Mouse (Mus musculus) urinary bladder, adult 18-20 months (tissue): ENCODE measurements around the gene Rpp38.
A peak's percentile ranks its signal among the peaks of the same experiment; 100 is the strongest.

Experiments used
- DNase-seq, 2 experiments: peaks; one replicate each; pipeline ENCODE4 v3.0.0; 2022; ENCODE audit warnings: low spot score in 2 of 2, mixed read lengths in 2 of 2

The Rpp38 gene

GRCm38 (mm10) chr2:3332484-3333242 lies at the start of gene Rpp38:
TSS of gene Rpp38 (minus strand) at chr2:3332643.
- peak; percentile 97 to 98 for DNase-seq

DNA sequence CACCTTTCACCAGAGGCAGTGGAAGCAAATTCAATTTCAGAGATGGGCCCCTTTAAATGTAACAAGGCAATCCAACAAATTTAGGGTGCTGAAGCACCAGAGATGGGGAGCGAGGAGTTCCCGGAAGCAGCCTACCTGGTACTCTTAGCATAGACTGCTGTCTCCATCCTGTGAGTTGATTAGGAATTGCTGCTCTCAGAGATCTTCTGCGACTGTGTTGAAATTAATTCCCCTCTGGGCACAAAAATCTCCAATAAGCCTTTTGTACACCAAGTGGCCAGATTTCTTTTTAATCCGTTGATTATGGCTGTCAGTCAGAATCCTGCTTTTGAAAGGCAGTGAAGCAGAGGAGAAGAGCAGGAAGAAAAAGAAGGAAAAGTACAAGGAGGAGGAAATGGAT lies 32.7 kb upstream of the Rpp38 start:
- DNase-seq = no peak

DNA sequence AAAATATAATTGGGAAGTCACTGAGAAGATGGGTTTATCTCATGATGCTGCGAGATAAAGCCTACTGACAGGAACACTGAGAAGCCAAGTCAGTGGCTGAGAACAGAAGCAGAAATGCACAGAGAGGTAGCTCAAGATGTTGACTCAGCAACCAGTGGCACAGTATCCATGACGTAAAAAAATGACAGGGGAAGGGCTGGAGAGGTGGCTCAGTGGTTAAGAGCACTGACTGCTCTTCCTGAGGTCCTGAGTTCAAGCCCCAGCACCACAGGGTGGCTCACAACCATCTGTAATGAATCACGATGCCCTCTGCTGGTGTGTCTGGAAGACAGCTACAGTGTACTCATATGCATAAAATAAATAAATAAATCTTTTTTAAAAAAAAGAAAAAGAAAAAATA lies 28.6 kb upstream of the Rpp38 start:
- no peak for DNase-seq

DNA sequence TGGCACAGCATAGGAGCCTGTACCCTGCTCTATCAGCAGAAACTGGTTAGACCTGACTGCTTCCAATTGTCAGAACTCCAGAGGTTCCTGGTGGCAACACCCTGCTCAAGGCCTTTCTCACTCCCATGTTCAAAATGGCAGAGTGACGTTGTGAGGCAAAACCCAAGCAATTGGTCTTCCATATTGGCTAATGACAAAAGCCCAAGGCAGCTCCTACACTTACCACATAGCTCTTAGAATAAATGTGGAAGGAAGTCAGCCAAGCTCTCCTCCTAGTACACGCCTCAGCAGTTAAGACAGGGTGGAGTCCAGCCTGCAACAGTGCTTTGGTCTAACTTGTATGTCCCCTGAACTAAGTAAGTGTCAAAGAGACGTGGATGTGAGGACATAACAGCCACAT lies 25.4 kb upstream of the Rpp38 start:
- no peak for DNase-seq

DNA sequence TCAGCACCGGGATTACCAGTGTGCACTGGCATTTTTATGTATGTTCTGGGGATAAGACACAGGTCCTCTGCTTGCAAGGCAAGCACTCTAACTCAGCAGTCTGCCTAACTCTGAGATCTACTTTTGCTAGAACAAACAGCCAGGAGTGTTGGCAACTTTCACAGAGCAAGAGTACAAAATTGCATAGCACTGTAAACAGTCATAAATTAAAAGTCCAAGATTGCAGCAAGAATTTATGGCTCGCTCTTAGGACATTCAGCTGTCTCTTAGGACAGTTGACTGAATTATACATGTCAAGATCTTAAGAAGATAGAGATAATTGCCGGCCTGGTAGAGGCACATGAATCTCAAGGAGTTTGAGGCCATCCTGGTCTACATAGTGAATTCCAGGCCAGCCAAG lies 23.9 kb upstream of the Rpp38 start:
- no peak for DNase-seq

GRCm38 (mm10) chr2:3355793-3356192 lies 23.4 kb upstream of the Rpp38 start:
- no peak for DNase-seq

DNA sequence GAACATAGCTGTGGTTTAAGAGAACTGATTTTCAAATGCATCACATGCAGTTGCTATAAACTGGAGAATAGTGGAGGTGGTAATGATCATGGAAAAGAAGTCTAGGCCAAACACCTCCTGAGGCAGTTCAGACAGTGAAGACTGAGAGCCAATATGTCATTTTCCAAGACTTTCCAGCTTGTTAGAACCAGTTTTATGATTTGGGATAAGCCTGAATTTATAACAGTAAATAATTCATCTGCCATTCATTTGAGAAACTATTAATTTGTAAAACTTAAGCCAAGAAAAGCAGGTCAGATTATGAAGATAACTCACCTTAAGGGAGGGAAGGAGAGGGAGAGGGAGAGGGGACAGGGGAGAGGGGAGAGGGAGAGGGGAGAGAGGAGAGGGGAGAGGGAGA lies 20.7 kb upstream of the Rpp38 start:
- DNase-seq = no peak

DNA sequence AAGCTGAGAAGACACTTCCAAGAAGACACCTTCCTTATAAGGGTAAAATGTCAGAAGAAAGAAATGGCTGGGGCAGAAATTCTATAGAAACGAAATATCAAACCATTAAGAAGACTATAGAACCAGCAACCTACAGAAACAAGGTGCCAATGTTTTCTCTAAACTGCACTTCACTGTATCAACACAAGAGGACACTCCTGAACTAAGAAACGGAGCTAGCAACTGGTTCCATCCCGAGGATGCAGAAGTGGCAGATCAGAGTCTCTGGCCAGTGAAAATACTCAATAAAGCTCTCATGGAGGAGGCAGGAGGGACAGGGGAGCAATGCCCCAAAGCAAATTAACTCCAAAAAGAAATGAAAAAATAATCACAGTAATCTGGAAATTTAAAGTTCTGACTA lies 16.5 kb upstream of the Rpp38 start:
- DNase-seq = no peak

- DNase-seq = no peak
Measured at GRCm38 (mm10) chr2:3348422-3348821, 16.0 kb upstream of the Rpp38 start.

- peak; percentile 30 to 41 for DNase-seq
Measured at GRCm38 (mm10) chr2:3335611-3336301, 3.3 kb upstream of the Rpp38 start, which contains the start of gene Acbd7. TSS of gene Acbd7 (plus strand) at chr2:3336168.

GRCm38 (mm10) chr2:3333761-3334160 lies 1.3 kb upstream of the Rpp38 start:
- DNase-seq = no peak

GRCm38 (mm10) chr2:3332056-3332455 lies 387 bp downstream of the Rpp38 start:
- DNase-seq = no peak

DNA sequence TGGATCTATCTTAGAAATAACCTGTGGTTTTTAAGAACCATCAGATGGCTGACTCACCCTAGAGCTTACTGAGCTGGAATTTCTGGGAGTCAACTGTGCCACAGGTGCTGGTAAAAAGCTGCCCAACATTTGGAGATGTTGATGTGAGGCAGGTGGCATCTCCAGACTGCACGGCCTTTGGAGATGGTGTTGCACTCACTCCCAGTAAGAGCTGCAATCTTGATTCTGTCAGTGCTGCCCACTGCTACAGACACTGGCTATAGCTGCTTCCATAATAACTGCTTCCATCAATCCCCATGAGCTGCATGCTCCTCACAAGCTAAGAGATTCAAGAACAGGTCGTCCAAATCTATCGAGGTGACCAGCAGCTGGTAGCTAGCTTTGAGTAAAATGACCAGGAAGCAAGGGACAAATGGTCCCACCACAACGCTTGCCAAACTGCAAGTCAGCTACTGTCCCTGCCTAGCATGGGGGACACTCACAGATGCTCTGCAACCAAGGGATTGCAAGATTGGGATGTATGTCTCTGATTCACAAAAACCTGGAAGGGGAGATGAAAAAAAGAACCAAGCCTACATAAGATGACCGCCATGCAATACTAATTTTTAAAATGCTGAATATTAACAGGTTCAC lies 1.3 kb downstream of the Rpp38 start:
- no peak for DNase-seq

DNA sequence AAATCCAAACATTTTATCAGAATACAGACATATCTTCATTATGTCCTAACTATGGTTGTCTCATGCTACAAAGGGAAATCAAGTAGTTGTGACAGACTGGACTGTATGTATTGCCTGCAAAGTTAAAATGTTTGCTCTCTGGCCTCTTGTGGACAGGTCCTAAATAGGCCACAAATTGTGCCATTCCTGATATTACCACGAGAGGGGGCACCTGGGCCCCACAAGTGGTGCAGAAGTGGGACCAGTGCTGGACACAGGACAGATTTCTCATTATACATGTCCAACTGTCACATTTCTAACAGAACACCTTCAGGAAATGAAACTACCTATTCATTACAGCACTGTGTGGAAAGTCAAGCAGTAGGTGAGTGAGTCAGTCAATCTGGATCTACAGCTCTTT lies 5.1 kb downstream of the Rpp38 start:
- peak; percentile 20 to 25 for DNase-seq

- DNase-seq = no peak
Measured at GRCm38 (mm10) chr2:3326547-3326946, 5.9 kb downstream of the Rpp38 start.

- DNase-seq = no peak
Measured at GRCm38 (mm10) chr2:3324381-3325130, 7.9 kb downstream of the Rpp38 start.

GRCm38 (mm10) chr2:3323132-3323531 lies 9.3 kb downstream of the Rpp38 start:
- DNase-seq = no peak

DNA sequence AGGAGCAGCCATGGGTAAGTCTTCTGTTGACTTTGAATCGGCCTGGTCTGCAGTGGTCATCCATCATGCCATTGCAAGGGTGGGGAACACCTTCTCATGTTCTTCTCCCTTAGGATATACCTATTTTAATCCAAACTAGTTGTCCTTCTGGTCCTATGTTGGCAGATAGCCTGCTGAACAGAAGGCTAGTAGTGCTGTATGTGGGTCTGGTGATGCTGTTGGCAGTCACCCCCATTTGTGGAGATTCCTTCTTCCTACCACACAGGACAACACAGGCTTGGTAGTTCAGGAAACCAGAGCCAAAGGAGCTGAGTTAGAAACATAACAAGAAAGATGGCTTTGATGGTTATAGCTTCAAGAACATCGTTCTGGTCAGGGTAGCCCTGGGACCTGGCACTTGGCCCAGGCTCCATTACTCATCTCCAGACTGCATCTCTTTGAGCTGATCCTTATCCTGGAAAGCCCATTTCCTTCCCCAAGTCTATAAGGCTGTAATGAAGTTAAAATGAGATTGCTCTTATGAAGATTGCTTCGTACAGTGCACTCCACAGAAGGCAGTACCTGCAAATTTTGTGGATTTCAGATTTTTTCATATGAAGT lies 26.9 kb downstream of the Rpp38 start:
- no peak for DNase-seq

DNA sequence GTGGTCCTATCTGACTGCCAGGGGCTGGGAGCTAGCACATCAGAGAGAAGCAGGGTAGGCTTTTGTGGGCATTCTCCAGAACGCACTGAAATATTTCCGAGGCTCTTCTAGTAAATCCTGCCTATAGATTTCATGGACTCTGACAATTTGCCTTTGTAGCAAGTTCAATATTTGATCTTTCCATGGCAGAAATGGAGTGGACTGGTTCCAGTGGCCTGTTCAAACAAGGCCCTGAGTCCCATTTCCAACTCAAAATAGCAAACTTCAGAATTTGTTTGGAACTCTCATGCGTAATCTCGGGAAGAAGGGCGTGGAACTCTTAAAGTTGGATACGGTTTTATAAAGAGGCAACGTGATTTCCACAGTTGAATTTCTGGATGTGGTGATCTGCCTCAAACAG lies 36.6 kb downstream of the Rpp38 start:
- DNase-seq = no peak

DNA sequence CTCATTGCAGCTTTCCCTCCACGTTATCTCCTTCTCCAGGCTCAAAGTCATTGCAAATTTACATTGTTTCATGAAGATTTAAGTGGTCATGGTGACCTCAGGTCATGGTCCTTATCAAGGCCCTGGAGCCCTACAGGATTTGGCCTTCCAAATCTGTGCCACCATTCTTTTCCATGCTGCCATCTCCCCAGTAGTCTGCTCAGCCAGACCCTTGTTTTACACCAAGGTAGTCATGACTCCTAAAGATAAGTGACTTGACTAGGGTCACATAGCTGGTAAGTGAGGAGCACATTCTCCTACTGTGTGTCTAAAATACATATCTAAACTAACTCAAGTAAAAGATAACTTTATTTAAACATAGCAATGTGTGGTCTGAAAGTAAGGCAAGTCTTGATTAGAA lies 40.3 kb downstream of the Rpp38 start:
- no peak for DNase-seq

GRCm38 (mm10) chr2:3289581-3289980 lies 42.9 kb downstream of the Rpp38 start:
- DNase-seq = no peak

- DNase-seq = no peak
Measured at GRCm38 (mm10) chr2:3286243-3286642, 46.2 kb downstream of the Rpp38 start.
